Mouse (Mus musculus) liver, embryonic 14.5 days (tissue): Measurements from ENCODE around the gene Qdpr. TPM values are rescaled to one million over a fixed set of nuclear protein-coding genes. Genes with fewer than 3 reads are reported as not detected.

Experiments
- ATAC-seq: fragments of 200-750 bp; cut with Nextera tagmentation; 2 replicates; pipeline ENCODE4 v1.8.0; 2017; ENCODE audit warnings: moderate number of reproducible peaks, mild to moderate bottlenecking, moderate library complexity; ENCODE audit not compliant: insufficient read depth
- DNase-seq, 3 experiments: peaks; one replicate each; pipeline ENCODE4 v3.0.0-alpha.2; 2012 to 2013; ENCODE audit warnings: low read depth in 3 of 3, low spot score in 3 of 3
- H3K27ac ChIP-seq: fragments of 300-500 bp; sonication (generic); 2 replicates; pipeline ENCODE4 v1.5.1; 2014; ENCODE audit warnings: moderate library complexity, mild to moderate bottlenecking, control low read depth, inconsistent platforms
- H3K27me3 ChIP-seq: fragments of 300-500 bp; sonication (generic); 2 replicates; pipeline ENCODE4 v1.6.1; 2014; ENCODE audit warnings: mild to moderate bottlenecking, low read length, moderate library complexity; ENCODE audit not compliant: control insufficient read depth, insufficient read depth
- H3K36me3 ChIP-seq: fragments of 300-500 bp; sonication (generic); replicated peaks from 2 replicates; pipeline ENCODE4 v1.6.1; 2014; ENCODE audit warnings: low read depth; ENCODE audit not compliant: control insufficient read depth, insufficient read depth
- H3K4me1 ChIP-seq, 2 experiments: fragments of 200-500 bp in 1 of 2; fragments of 300-500 bp in 1 of 2; sonication (generic) in 1 of 2; replicated peaks; 2 replicates each; pipeline ENCODE4 v1.6.1; 2012 to 2014; ENCODE audit warnings: antibody characterized with exemption in 1 of 2, inconsistent platforms in 1 of 2, low read length in 1 of 2; ENCODE audit not compliant: control insufficient read depth in 2 of 2, insufficient read depth in 2 of 2
- H3K4me2 ChIP-seq: fragments of 300-500 bp; sonication (generic); 2 replicates; pipeline ENCODE4 v1.6.1; 2014; ENCODE audit warnings: low read depth, mild to moderate bottlenecking, control low read depth, moderate library complexity
- H3K4me3 ChIP-seq, 2 experiments: fragments of 200-500 bp in 1 of 2; fragments of 300-500 bp in 1 of 2; sonication (generic) in 1 of 2; 2 replicates each; pipeline ENCODE4 v1.5.1; 2012 to 2014; ENCODE audit warnings: low read depth in 2 of 2, low read length in 2 of 2, mild to moderate bottlenecking in 2 of 2, control low read depth in 1 of 2, inconsistent platforms in 1 of 2, moderate library complexity in 1 of 2; ENCODE audit not compliant: insufficient read depth in 1 of 2
- H3K9ac ChIP-seq: fragments of 300-500 bp; sonication (generic); replicated peaks from 2 replicates; pipeline ENCODE4 v1.6.1; 2014; ENCODE audit warnings: mild to moderate bottlenecking, control low read depth, moderate library complexity
- H3K9me3 ChIP-seq: fragments of 300-500 bp; sonication (generic); 2 replicates; pipeline ENCODE4 v1.6.1; 2016; ENCODE audit warnings: low read length, mixed read lengths; ENCODE audit not compliant: control insufficient read depth
- CTCF ChIP-seq: IDR thresholded peaks from 2 replicates; pipeline ENCODE4 v1.5.1; 2016; ENCODE audit warnings: antibody characterized with exemption, low read depth, control low read depth
- EP300 ChIP-seq: IDR thresholded peaks from 2 replicates; pipeline ENCODE4 v1.6.1; 2016; ENCODE audit warnings: antibody characterized with exemption, low read depth
- WGBS: fragments of 180-500 bp; shearing (Covaris S2); extraction: QIAGEN DNeasy Blood & Tissue Kit; methylation state at CpG from one replicate; pipeline ENCODE4 v1.1.7; 2014; ENCODE audit not compliant: insufficient replicate concordance; 5-methylcytosine and 5-hydroxymethylcytosine counted together
- polyA plus RNA-seq, 2 experiments: library from polyadenylated mRNA; depleted of rRNA in 1 of 2; stranded (reverse) in 1 of 2; unstranded in 1 of 2; fragments of >200 nt; fragmentation: Nextera tagmentation in 1 of 2; extraction: Ambion mirVana in 1 of 2; gene quantifications; 2 replicates each; pipeline versions ENCODE4 v1.2.1 to v1.2.3; 2012 to 2014

The Qdpr gene
- polyA plus RNA-seq, 2 experiments: 32.6 to 61.1 TPM

DNA sequence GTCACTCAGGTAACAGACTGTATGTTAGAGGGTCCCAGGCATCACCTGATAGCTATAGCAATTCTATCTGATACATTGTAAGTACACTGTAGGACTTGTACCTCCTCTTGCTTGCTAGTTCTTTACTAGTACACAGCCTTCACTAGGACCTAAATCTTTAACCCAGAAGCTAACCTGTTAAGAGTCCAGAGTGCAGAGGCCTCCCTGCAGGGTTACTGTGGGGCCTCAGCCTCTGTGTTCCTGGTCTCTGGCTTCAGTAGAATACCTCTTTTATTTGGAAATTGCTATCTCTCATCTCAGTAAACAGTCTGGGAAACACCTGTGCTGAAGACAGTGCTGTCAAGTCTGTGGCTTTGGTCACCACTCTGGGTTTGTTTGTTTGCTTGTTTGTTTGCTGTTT is 46.0 kb upstream of the Qdpr start:
- Histone ChIP-seq H3K9ac (no peak overlapping the region; the same call in 1 of the 2 replicates), H3K4me3 (no peak overlapping the region), H3K27ac (no peak overlapping the region), H3K27me3 (no peaks in the 10 kb centered on the region; the same call in 1 of the 2 replicates), H3K4me2 (no peak overlapping the region), H3K9me3 (no peaks in the 10 kb centered on the region), H3K4me1 (peaks cover 0 to 5% of the 10 kb centered on the region in 2 experiments; a peak in 1 of 4 replicates), H3K36me3 (peaks cover 5% of the 10 kb centered on the region; the same call in 1 of the 2 replicates)
- TF ChIP-seq EP300: no peak
- no peak for TF ChIP-seq CTCF
- DNase-seq: no peak
- ATAC-seq: no peak

DNA sequence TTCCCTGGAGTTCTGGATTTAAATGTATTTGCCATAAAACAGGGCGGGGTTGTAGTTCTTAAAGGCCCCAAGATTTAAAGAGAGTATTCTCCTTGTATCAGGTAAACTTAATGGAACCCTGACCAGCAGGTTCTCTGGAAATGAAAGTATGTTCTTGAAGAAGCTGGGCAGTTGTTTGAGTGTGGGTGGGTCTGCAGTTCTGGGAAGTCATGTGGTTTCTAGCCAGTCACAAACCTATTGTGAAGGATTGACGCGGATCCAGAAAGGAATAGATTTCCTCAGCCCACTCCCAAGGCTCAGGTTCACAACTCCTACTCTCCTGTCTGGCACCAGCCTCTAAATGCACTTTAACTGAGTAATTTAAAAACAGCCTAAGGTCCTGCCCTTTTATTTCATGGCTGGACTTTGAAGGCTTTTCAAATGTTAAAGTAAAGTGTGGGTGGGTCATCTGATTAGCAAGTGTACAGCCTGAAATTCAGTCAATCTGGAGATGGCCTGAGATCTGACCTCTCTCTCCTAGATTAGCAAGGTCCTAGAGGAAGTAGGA is 45.5 kb upstream of the Qdpr start:
- H3K9ac ChIP-seq: no peak overlapping the region; the same call in 1 of the 2 replicates
- H3K9me3 ChIP-seq: no peaks in the 10 kb centered on the region
- DNase-seq (no peak), ATAC-seq (no peak)
- no peak overlapping the region for H3K4me3 ChIP-seq
- H3K36me3 ChIP-seq: peaks cover under 1% of the 10 kb centered on the region; the same call in 1 of the 2 replicates
- H3K4me1 ChIP-seq: peaks cover 0 to 5% of the 10 kb centered on the region in 2 experiments; a peak in 1 of 4 replicates
- WGBS: 66% methylated on average over 3 of the region's 3 CpGs
- H3K27ac ChIP-seq: no peak overlapping the region
- H3K27me3 ChIP-seq: no peaks in the 10 kb centered on the region; the same call in 1 of the 2 replicates
- no peak overlapping the region for H3K4me2 ChIP-seq
- TF ChIP-seq CTCF: no peak
- no peak for TF ChIP-seq EP300

DNA sequence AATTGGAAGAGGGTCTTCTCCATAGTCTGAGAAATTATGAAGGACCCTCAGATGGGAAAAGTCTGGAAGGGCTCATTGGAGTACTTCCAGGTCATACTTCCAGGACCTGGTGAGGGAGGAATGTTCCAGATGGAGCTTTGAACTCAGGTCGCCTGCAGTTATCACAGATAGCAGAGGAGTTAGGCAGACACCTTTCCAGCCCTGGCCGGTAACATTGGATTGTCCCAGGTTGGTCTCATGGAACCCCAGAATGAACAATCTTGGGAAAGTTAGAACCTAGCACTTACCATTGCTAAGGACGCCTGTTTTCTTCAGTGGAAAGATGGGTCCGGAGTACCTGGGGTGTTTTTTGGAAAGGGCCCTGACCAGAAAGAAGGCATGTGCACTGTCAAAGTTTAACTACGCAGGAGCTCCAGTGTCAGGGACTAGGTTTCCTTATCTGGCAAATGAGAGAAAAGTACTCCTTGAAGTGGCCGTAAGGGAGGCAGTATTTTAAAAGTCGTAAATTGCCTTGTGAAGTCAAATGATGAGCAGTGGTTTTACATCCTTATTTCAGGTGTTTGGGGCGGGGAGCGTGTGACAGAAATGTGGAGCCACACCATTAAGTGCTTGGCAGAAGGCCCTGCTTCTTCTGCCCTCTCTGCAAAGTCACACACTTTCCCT is 44.2 kb upstream of the Qdpr start:
- no peaks in the 10 kb centered on the region for H3K9me3 ChIP-seq
- H3K9ac ChIP-seq: peak overlapping the region; percentile 70; the same call in 1 of the 2 replicates
- peaks cover 0 to 5% of the 10 kb centered on the region in 2 experiments; a peak in 1 of 4 replicates for H3K4me1 ChIP-seq
- peak overlapping the region; percentile 88 for H3K4me2 ChIP-seq
- H3K27ac ChIP-seq: no peak overlapping the region
- no peak for TF ChIP-seq CTCF
- TF ChIP-seq EP300: no peak
- peak overlapping the region; percentile 61 to 65 for H3K4me3 ChIP-seq
- WGBS: 42% methylated on average over 9 of the region's 9 CpGs
- ATAC-seq (no peak), DNase-seq (no peak)
- H3K27me3 ChIP-seq: no peaks in the 10 kb centered on the region; the same call in 1 of the 2 replicates
- H3K36me3 ChIP-seq: no peaks in the 10 kb centered on the region; the same call in 1 of the 2 replicates

DNA sequence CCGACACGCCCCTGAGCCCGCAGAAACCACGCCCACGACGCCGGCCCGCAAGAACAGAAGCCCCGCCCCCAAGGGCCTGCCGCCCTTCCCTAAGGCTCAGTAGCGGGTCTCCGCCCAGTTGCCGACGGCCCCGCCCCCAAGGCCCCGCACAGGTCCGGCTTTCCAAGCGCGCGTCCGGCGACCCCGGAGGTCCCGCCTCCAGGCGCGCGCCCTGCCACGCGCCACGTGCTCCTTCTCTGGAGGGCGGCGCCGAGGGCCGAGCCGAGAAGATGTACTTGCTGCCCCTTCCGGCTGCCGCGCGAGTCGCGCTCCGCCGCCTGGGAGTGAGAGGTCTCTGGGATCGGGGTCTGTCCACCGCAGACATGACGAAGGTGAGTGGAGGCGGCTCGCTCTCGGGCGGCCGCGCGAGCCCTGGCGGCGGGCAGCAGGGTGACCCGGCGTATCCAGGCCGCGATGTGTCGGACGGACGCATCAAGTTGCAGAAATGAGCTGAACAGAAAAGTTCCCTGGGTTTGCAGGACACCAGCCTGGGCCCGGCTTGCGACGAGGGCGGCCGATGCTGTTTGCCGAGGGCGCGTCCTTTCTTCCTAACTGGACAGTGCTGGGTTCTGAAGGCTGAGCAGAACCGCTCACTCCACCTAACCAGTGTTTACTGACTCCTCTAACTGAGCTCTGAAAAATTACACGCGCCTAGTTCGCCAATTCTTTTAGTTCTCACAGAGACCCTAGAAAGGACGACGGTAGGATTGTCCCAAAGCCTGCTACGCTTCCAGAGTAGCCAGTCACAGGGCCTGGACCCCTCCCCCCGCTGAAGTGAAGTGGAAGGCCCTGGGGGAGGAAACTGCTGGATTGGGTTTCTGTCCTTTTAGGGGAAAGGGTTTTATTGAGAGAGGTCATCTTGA is 43.4 kb upstream of the Qdpr start, which contains the start of gene Lap3:
TSS of gene Lap3 (plus strand) at position 184 of the 902 bp plus-strand sequence.
- WGBS: under 1% methylated on average over 78 of the region's 78 CpGs
- TF ChIP-seq CTCF (peak; percentile 44), EP300 (no peak)

More for the DNA sequence above, 43.4 kb upstream of the Qdpr start, which contains the start of gene Lap3:
- H3K4me2 ChIP-seq: peak within 1 kb of the TSS; percentile 88
- peak within 1 kb of the TSS; percentile 70 for H3K9ac ChIP-seq
- ATAC-seq (peak; percentile 93), DNase-seq (peak; percentile 87 to 91 (median 89))
- no peaks in the 10 kb centered on the region for H3K9me3 ChIP-seq
- peaks cover 0 to 5% of the 10 kb centered on the region in 2 experiments; a peak in 1 of 4 replicates for H3K4me1 ChIP-seq
- peak within 1 kb of the TSS; percentile 61 to 65 for H3K4me3 ChIP-seq
- H3K27ac ChIP-seq: no peak within 1 kb of the TSS
- H3K36me3 ChIP-seq: no peaks in the 10 kb centered on the region; the same call in 1 of the 2 replicates
- no peaks in the 10 kb centered on the region; the same call in 1 of the 2 replicates for H3K27me3 ChIP-seq
